8 mouse cellular contexts compared by ENCODE assay signal in the genomic region with DNA sequence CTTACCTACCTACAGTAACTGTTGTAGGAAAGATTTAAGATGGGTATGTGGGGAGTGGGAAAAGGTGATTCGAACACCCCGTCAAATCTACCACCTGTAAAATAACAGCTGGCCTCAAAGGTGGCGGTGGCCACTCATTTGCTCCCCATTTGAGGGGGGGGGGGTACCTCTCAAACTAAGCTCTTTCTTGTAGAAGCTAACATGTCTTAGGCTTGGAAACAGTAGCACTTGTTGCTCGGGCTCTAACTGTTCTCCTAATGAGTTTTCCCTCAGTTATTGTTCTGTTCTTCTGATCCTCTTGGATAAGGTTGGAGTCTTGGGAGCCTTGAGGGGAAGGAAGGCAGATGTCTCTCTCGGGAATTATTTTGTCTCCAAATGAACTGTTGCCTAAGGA. TPM values are rescaled to one million over a fixed set of nuclear protein-coding genes. Genes with fewer than 3 reads are reported as not detected.
DNase-seq lines count a peak whose midpoint lies in the region; ATAC-seq lines count a peak whose summit lies in the region.

No protein-coding gene starts in this region.

- DNase-seq in heart, postnatal 25 days (ENCODE audit: low spot score), result no peak
- DNase-seq in NIH3T3 (ENCODE audit: low read depth), result peak; percentile 4
- DNase-seq in frontal cortex, adult 2 months (ENCODE audit: extremely low spot score in 1 of 2, low spot score in 1 of 2), result no peak
- DNase-seq in adrenal gland, postnatal 4 days (ENCODE audit: low spot score in 2 of 2), result no peak

- peak overlapping the region; percentile 59 for H3K9ac ChIP-seq in heart, embryonic 15.5 days
- H3K9ac ChIP-seq in hindbrain, embryonic 13.5 days, result peak overlapping the region; percentile 51; the same call in 1 of the 2 replicates
- peak overlapping the region; percentile 38; the same call in 1 of the 2 replicates for H3K9ac ChIP-seq in midbrain, embryonic 16.5 days (ENCODE audit: low read depth, low read length)

- H3K27ac ChIP-seq in heart, embryonic 15.5 days, result peak overlapping the region; percentile 83
- no peak overlapping the region for H3K27ac ChIP-seq in hindbrain, embryonic 13.5 days
- no peak overlapping the region for H3K27ac ChIP-seq in midbrain, embryonic 16.5 days (ENCODE audit: low read length)

- 6% methylated on average over 5 of the region's 5 CpGs for WGBS in heart, embryonic 15.5 days
- WGBS in hindbrain, embryonic 13.5 days, result 20% methylated on average over 5 of the region's 5 CpGs
- 10% methylated on average over 5 of the region's 5 CpGs for WGBS in midbrain, embryonic 16.5 days

- peaks cover 29% of the 10 kb centered on the region for H3K36me3 ChIP-seq in heart, embryonic 15.5 days
- H3K36me3 ChIP-seq in hindbrain, embryonic 13.5 days, result peaks cover 27% of the 10 kb centered on the region
- 0 out of 2 replicates have a peak, but pooled peaks cover 10% of the 10 kb centered on the region for H3K36me3 ChIP-seq in midbrain, embryonic 16.5 days (ENCODE audit: control insufficient read depth, insufficient read depth, low read length)

- no peaks in the 10 kb centered on the region for H3K9me3 ChIP-seq in heart, embryonic 15.5 days (replicated peaks)
- H3K9me3 ChIP-seq in hindbrain, embryonic 13.5 days, result no peaks in the 10 kb centered on the region
- H3K9me3 ChIP-seq in midbrain, embryonic 16.5 days (replicated peaks; ENCODE audit: control insufficient read depth, low read length, poor library complexity, severe bottlenecking), result no peaks in the 10 kb centered on the region

- no peaks in the 10 kb centered on the region for H3K27me3 ChIP-seq in heart, embryonic 15.5 days
- H3K27me3 ChIP-seq in hindbrain, embryonic 13.5 days, result no peaks in the 10 kb centered on the region
- no peaks in the 10 kb centered on the region for H3K27me3 ChIP-seq in midbrain, embryonic 16.5 days (ENCODE audit: control insufficient read depth, insufficient read depth, low read depth, low read length)

- H3K4me2 ChIP-seq in heart, embryonic 15.5 days, result peak overlapping the region; percentile 82
- peak overlapping the region; percentile 57 for H3K4me2 ChIP-seq in hindbrain, embryonic 13.5 days
- H3K4me2 ChIP-seq in midbrain, embryonic 16.5 days (ENCODE audit: low read length), result peak overlapping the region; percentile 62

- peaks cover 19% of the 10 kb centered on the region for H3K4me1 ChIP-seq in heart, embryonic 15.5 days (replicated peaks)
- peaks cover 17% of the 10 kb centered on the region for H3K4me1 ChIP-seq in hindbrain, embryonic 13.5 days (replicated peaks)
- peaks cover 10% of the 10 kb centered on the region; the same call in 1 of the 2 replicates for H3K4me1 ChIP-seq in midbrain, embryonic 16.5 days (ENCODE audit: control insufficient read depth, insufficient read depth, low read length)

- H3K4me3 ChIP-seq in heart, embryonic 15.5 days, result peak overlapping the region; percentile 55
- peak overlapping the region; percentile 41 for H3K4me3 ChIP-seq in hindbrain, embryonic 13.5 days
- peak overlapping the region; percentile 44 for H3K4me3 ChIP-seq in midbrain, embryonic 16.5 days (ENCODE audit: low read depth, low read length)

- intact Hi-C loops in heart, postnatal 25 days (cut with DNase I), result no loop called here

- no peak for ATAC-seq in heart, embryonic 15.5 days (replicated peaks; ENCODE audit: insufficient number of reproducible peaks, insufficient read depth, low FRiP score, low read depth)
- ATAC-seq in hindbrain, embryonic 13.5 days (ENCODE audit: low FRiP score), result no peak
- no peak for ATAC-seq in midbrain, embryonic 16.5 days
- no peak for ATAC-seq in frontal cortex, adult (ENCODE audit: low TSS enrichment)

RNA-seq across cellular contexts. Expression of gene Cntrl, which starts 23.4 kb away (rescaled TPM):
- polyA plus RNA-seq in heart, embryonic 15.5 days (2015; fragmentation: Nextera tagmentation; extraction: Ambion mirVana), result 14.4 and 18.0 TPM in 2 replicates
- total RNA-seq in heart, postnatal 25 days (2021), result 1 to 10 TPM; 6.5 to 7.1 TPM
- 11.9 and 13.8 TPM in 2 replicates for polyA plus RNA-seq in hindbrain, embryonic 13.5 days (2015; fragmentation: Nextera tagmentation; extraction: Ambion mirVana)
- polyA plus RNA-seq in midbrain, embryonic 16.5 days (2015; fragmentation: Nextera tagmentation; extraction: Ambion mirVana), result 10.6 TPM in 2 replicates
- 15.0 and 15.9 TPM in 2 replicates for polyA plus RNA-seq in frontal cortex, adult 2 months (2012; rRNA removed)
- total RNA-seq in adrenal gland, postnatal 4 days (2021), result 10 to 100 TPM; 33.3 to 36.4 TPM

RNA-seq across cellular contexts. Expression of gene AI182371, which starts 31.3 kb away (rescaled TPM):
- polyA plus RNA-seq in heart, embryonic 15.5 days (2015; fragmentation: Nextera tagmentation; extraction: Ambion mirVana), result 0.19 and 0.58 TPM in 2 replicates
- not detected for total RNA-seq in heart, postnatal 25 days (2021)
- polyA plus RNA-seq in hindbrain, embryonic 13.5 days (2015; fragmentation: Nextera tagmentation; extraction: Ambion mirVana), result 0.58 TPM in 1 of 2 replicates, not detected in the other
- polyA plus RNA-seq in midbrain, embryonic 16.5 days (2015; fragmentation: Nextera tagmentation; extraction: Ambion mirVana), result 0.41 and 0.80 TPM in 2 replicates
- polyA plus RNA-seq in frontal cortex, adult 2 months (2012; rRNA removed), result 0.69 and 0.74 TPM in 2 replicates
- total RNA-seq in adrenal gland, postnatal 4 days (2021), result 10 to 100 TPM in 1 of 2 experiments, 1 to 10 TPM in 1; 1.3 to 16.5 TPM
